Mouse (Mus musculus) heart, adult 2 months (tissue): ENCODE results near the gene Pdcd11.

Experiments
- CTCF ChIP-seq: fragments of 200-600 bp; IDR thresholded peaks from 2 replicates; pipeline ENCODE4 v1.8.1; 2022; ENCODE audit warnings: antibody characterized with exemption, mild to moderate bottlenecking, moderate library complexity
- EP300 ChIP-seq: fragments of 200-500 bp; IDR thresholded peaks from 2 replicates; pipeline ENCODE4 v1.6.1; 2011; ENCODE audit warnings: low read depth, low read length, control low read depth; ENCODE audit not compliant: insufficient read depth
- POLR2A ChIP-seq: fragments of 200-500 bp; IDR thresholded peaks from 2 replicates; pipeline ENCODE4 v1.6.1; 2011; ENCODE audit warnings: mild to moderate bottlenecking, low read depth, low read length, control low read depth; ENCODE audit not compliant: insufficient read depth

DNA sequence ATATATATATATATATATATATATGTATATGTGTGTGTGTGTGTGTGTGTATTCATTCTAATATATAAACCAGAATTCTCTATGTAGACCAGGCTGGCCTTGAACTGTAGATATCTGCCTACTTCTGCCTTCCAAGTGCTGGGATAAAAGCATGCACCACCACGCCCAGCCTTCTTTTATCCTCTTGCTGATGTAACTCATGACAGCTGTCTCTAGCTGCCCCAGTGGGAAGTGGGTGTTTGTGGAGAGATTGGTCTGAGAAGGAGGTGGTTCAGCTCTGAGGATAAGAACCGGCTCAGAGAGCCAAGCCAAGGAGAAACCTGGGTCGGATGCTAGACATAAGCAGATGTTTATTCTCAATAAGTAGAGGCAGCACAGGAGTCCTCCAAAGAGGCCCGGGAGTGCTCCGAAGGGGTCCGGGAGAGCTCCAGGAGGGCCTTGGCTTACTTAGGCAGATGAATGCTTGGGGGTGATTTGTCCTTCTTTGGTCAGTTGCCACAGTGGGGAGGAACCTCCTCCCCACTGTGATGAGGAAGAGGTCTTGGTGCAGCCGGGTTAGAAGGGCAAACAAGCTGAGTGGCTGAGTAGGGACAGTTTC lies 77.1 kb downstream of the Pdcd11 start:
- TF ChIP-seq CTCF (no peak), EP300 (no peak), POLR2A (no peak)
